Mouse (Mus musculus) cortical plate, adult 2 months (tissue): ENCODE results near the gene Il12b.
A peak's percentile ranks its signal among the peaks of the same experiment; 100 is the strongest.

Experiments
- CTCF ChIP-seq: fragments of 200-500 bp; IDR thresholded peaks from 2 replicates; pipeline ENCODE4 v1.5.1; 2011; ENCODE audit warnings: mild to moderate bottlenecking, control low read depth, low read length; ENCODE audit not compliant: insufficient read depth; ENCODE audit errors: extremely low read depth
- POLR2A ChIP-seq: fragments of 200-500 bp; IDR thresholded peaks from 2 replicates; pipeline ENCODE4 v1.6.1; 2011; ENCODE audit warnings: mild to moderate bottlenecking, low read length, control low read depth; ENCODE audit not compliant: insufficient read depth; ENCODE audit errors: extremely low read depth

GRCm38 (mm10) chr11:44398782-44399225 lies 1.1 kb upstream of the Il12b start:
- TF ChIP-seq CTCF, result peak; percentile 46; the same call in 1 of the 2 replicates
- no peak for TF ChIP-seq POLR2A
